Mouse (Mus musculus) ES-E14 (cell line): ENCODE measurements around the gene E130114P18Rik. TPM values are rescaled to one million over a fixed set of nuclear protein-coding genes. Genes with fewer than 3 reads are reported as not detected.

Experiments used
- DNase-seq: peaks from one replicate; pipeline ENCODE4 v3.0.0-alpha.2; 2013; ENCODE audit warnings: low read depth, low spot score
- H3K27ac ChIP-seq: 2 replicates; pipeline ENCODE4 v1.5.1; 2012; ENCODE audit warnings: low read depth, mild to moderate bottlenecking, low read length, moderate library complexity, mixed read lengths; ENCODE audit not compliant: poor library complexity, insufficient read depth, severe bottlenecking
- H3K36me3 ChIP-seq: 2 replicates; pipeline ENCODE4 v1.6.1; 2012; ENCODE audit warnings: mild to moderate bottlenecking, low read length, moderate library complexity, mixed read lengths; ENCODE audit not compliant: control insufficient read depth, poor library complexity, insufficient read depth, severe bottlenecking
- H3K4me1 ChIP-seq, 2 experiments: fragments of 150-350 bp in 1 of 2; sonication (generic) in 1 of 2; 2 replicates each; pipeline ENCODE4 v1.6.1; 2012; ENCODE audit warnings: low read length in 2 of 2, mild to moderate bottlenecking in 1 of 2, mixed read lengths in 1 of 2; ENCODE audit not compliant: control insufficient read depth in 2 of 2, insufficient read depth in 2 of 2, poor library complexity in 1 of 2
- H3K4me3 ChIP-seq, 2 experiments: fragments of 150-350 bp in 1 of 2; sonication (generic) in 1 of 2; 2 replicates each; pipeline ENCODE4 v1.5.1; 2012; ENCODE audit warnings: low read length in 2 of 2, low read depth in 1 of 2, mild to moderate bottlenecking in 1 of 2, mixed read lengths in 1 of 2; ENCODE audit not compliant: insufficient read depth in 1 of 2, poor library complexity in 1 of 2, severe bottlenecking in 1 of 2
- H3K9ac ChIP-seq: 2 replicates; pipeline ENCODE4 v1.6.1; 2012; ENCODE audit warnings: low read depth, mild to moderate bottlenecking, low read length, mixed read lengths; ENCODE audit not compliant: poor library complexity, insufficient read depth, severe bottlenecking
- H3K9me3 ChIP-seq: fragments of 150-350 bp; sonication (generic); 2 replicates; pipeline ENCODE4 v1.6.1; 2012; ENCODE audit warnings: low read depth, mild to moderate bottlenecking, low read length; ENCODE audit not compliant: control insufficient read depth, insufficient read depth
- CHD2 ChIP-seq: IDR thresholded peaks from 2 replicates; pipeline ENCODE4 v1.6.1; 2014; ENCODE audit warnings: mild to moderate bottlenecking, low read depth, low read length, inconsistent platforms
- HCFC1 ChIP-seq: IDR thresholded peaks from 2 replicates; pipeline ENCODE4 v1.6.1; 2012; ENCODE audit warnings: low read length, inconsistent platforms, borderline replicate concordance; ENCODE audit not compliant: insufficient read depth
- MAFK ChIP-seq: IDR thresholded peaks from 2 replicates; pipeline ENCODE4 v1.6.1; 2014; ENCODE audit warnings: mild to moderate bottlenecking, low read depth, low read length, inconsistent platforms; ENCODE audit not compliant: insufficient read depth
- ZC3H11A ChIP-seq: IDR thresholded peaks from 2 replicates; pipeline ENCODE4 v1.6.1; 2012; ENCODE audit warnings: low read depth, mild to moderate bottlenecking, inconsistent platforms, low read length, borderline replicate concordance
- ZNF384 ChIP-seq: IDR thresholded peaks from 2 replicates; pipeline ENCODE4 v1.6.1; 2012; ENCODE audit warnings: low read depth, low read length, inconsistent platforms
- in situ Hi-C, 2 experiments: fragments of 600-800 bp; cut with MboI; formaldehyde crosslinking; loops; one replicate each; pipeline ENCODE4 v1.15.1; 2025; ENCODE audit warnings: low sequenced_read_pairs in 2 of 2, inconsistent platforms in 1 of 2; ENCODE audit not compliant: unreplicated experiment in 2 of 2
- total RNA-seq: library from RNA; depleted of rRNA; stranded (reverse); fragments of 300-350 nt; gene quantifications from 2 replicates; pipeline ENCODE4 v1.2.3, GENCODE M21; 2012

Gene E130114P18Rik
- total RNA-seq, 1 experiment = not detected

GRCm38 (mm10) chr4:97620409-97620808 lies 157.5 kb downstream of the E130114P18Rik start:
- TF ChIP-seq HCFC1 = no peak
- TF ChIP-seq MAFK = no peak
- TF ChIP-seq ZC3H11A = no peak
- TF ChIP-seq CHD2 = no peak
- TF ChIP-seq ZNF384 = no peak
- H3K4me3 ChIP-seq = no peak overlapping the region
- H3K27ac ChIP-seq = no peak overlapping the region
- no peak overlapping the region for H3K9ac ChIP-seq
- in situ Hi-C loops = no loop called here
- no peaks in the 10 kb centered on the region for H3K36me3 ChIP-seq
- no peaks in the 10 kb centered on the region for H3K4me1 ChIP-seq
- H3K9me3 ChIP-seq = no peaks in the 10 kb centered on the region
- DNase-seq = no peak

GRCm38 (mm10) chr4:97618668-97619373 lies 159.1 kb downstream of the E130114P18Rik start:
- Histone ChIP-seq H3K27ac (no peak overlapping the region), H3K9ac (no peak overlapping the region)
- in situ Hi-C loops = no loop called here

GRCm38 (mm10) chr4:97615031-97615430 lies 162.8 kb downstream of the E130114P18Rik start:
- DNase-seq = no peak
- H3K36me3 ChIP-seq = no peaks in the 10 kb centered on the region
- no peak overlapping the region for H3K4me3 ChIP-seq
- H3K9me3 ChIP-seq = no peaks in the 10 kb centered on the region
- in situ Hi-C loops = no loop called here
- no peak for TF ChIP-seq ZNF384
- no peak for TF ChIP-seq ZC3H11A
- TF ChIP-seq MAFK = no peak
- no peak overlapping the region for H3K9ac ChIP-seq
- H3K27ac ChIP-seq = no peak overlapping the region
- no peaks in the 10 kb centered on the region for H3K4me1 ChIP-seq

More at GRCm38 (mm10) chr4:97618668-97619373, 159.1 kb downstream of the E130114P18Rik start:
- Histone ChIP-seq H3K4me1 (no peaks in the 10 kb centered on the region), H3K9me3 (no peaks in the 10 kb centered on the region), H3K36me3 (no peaks in the 10 kb centered on the region), H3K4me3 (0 out of 4 replicates have a peak overlapping the region, but pooled peaks of 1 of the 2 experiments have one; percentile 17)
- no peak for DNase-seq
- TF ChIP-seq HCFC1 = no peak
- TF ChIP-seq ZC3H11A = no peak
- no peak for TF ChIP-seq ZNF384
- TF ChIP-seq CHD2 = no peak
- no peak for TF ChIP-seq MAFK

- no peak overlapping the region for H3K27ac ChIP-seq
- H3K9ac ChIP-seq = no peak overlapping the region
- in situ Hi-C loops = no loop called here
Measured at GRCm38 (mm10) chr4:97611251-97611847, 166.5 kb downstream of the E130114P18Rik start.

More at GRCm38 (mm10) chr4:97611251-97611847, 166.5 kb downstream of the E130114P18Rik start:
- H3K9me3 ChIP-seq = no peaks in the 10 kb centered on the region
- no peaks in the 10 kb centered on the region for H3K36me3 ChIP-seq
- DNase-seq = no peak
- no peak overlapping the region for H3K4me3 ChIP-seq
- no peaks in the 10 kb centered on the region for H3K4me1 ChIP-seq
- TF ChIP-seq ZC3H11A (no peak), ZNF384 (no peak), CHD2 (no peak), HCFC1 (no peak), MAFK (no peak)
